Mouse (Mus musculus): Measurements from ENCODE around the gene Tbl3. TPM values are rescaled to one million over a fixed set of nuclear protein-coding genes. Genes with fewer than 3 reads are reported as not detected.

The Tbl3 gene
- polyA plus RNA-seq, 1 experiment from 2014 or later, result 133 TPM

GRCm38 (mm10) chr17:24736330-24737051 is 29.0 kb upstream of the Tbl3 start, which contains the start of gene Msrb1:
Msrb1 (plus strand) TSS chr17:24736642.
- Histone ChIP-seq H3K36me3 (peaks cover 9% of the 10 kb centered on the region; the same call in 1 of the 2 replicates), H3K4me3 (peak within 1 kb of the TSS; percentile 81), H3K27ac (peak within 1 kb of the TSS; percentile 80), H3K9me3 (no peaks in the 10 kb centered on the region), H3K4me1 (replicated peaks) (peaks cover 24% of the 10 kb centered on the region), H3K27me3 (ENCODE audit: insufficient read depth, poor library complexity, severe bottlenecking) (0 out of 2 replicates have a peak, but pooled peaks cover 10% of the 10 kb centered on the region)
- peak; percentile 95 for DNase-seq (ENCODE audit: low spot score)
- WGBS, result 2% methylated on average over 29 of the region's 29 CpGs

DNA sequence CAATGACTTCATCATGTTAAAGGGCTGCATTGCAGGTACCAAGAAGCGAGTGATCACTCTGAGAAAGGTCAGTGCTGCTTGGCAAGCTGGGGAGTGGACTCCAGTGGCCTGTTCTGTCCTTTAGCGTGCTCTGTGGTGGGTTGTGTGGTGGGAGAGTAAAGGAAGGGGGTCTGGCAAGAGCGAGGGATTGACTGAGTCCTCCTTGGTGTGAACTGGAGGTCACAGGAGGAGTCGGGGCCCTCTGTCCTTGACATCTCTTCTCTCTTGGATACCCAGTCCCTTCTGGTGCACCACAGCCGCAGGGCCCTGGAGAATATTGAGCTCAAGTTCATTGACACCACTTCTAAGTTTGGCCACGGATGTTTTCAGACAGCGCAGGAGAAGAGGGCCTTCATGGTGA is 28.0 kb upstream of the Tbl3 start:
- Histone ChIP-seq H3K4me1 (replicated peaks) (peaks cover 24% of the 10 kb centered on the region), H3K27me3 (ENCODE audit: insufficient read depth, poor library complexity, severe bottlenecking) (0 out of 2 replicates have a peak, but pooled peaks cover 10% of the 10 kb centered on the region), H3K27ac (no peak overlapping the region), H3K4me3 (no peak overlapping the region), H3K9me3 (no peaks in the 10 kb centered on the region), H3K36me3 (peaks cover 9% of the 10 kb centered on the region; the same call in 1 of the 2 replicates)
- WGBS, result 87% methylated on average over 7 of the region's 7 CpGs
- DNase-seq (ENCODE audit: low spot score), result no peak

GRCm38 (mm10) chr17:24734513-24734912 is 27.1 kb upstream of the Tbl3 start:
- Histone ChIP-seq H3K27me3 (ENCODE audit: insufficient read depth, poor library complexity, severe bottlenecking) (0 out of 2 replicates have a peak, but pooled peaks cover 10% of the 10 kb centered on the region), H3K4me1 (replicated peaks) (peaks cover 24% of the 10 kb centered on the region), H3K27ac (no peak overlapping the region), H3K36me3 (0 out of 2 replicates have a peak, but pooled peaks cover under 1% of the 10 kb centered on the region), H3K9me3 (no peaks in the 10 kb centered on the region), H3K4me3 (no peak overlapping the region)
- DNase-seq (ENCODE audit: low spot score), result no peak
- WGBS, result 81% methylated on average over 1 of the region's 1 CpGs

GRCm38 (mm10) chr17:24733434-24734050 is 26.1 kb upstream of the Tbl3 start:
- no peak overlapping the region for H3K27ac ChIP-seq
- H3K4me3 ChIP-seq, result no peak overlapping the region
- H3K4me1 ChIP-seq (replicated peaks), result peaks cover 24% of the 10 kb centered on the region
- H3K9me3 ChIP-seq, result no peaks in the 10 kb centered on the region
- WGBS, result 90% methylated on average over 21 of the region's 21 CpGs
- H3K27me3 ChIP-seq (ENCODE audit: insufficient read depth, poor library complexity, severe bottlenecking), result 0 out of 2 replicates have a peak, but pooled peaks cover 10% of the 10 kb centered on the region
- no peaks in the 10 kb centered on the region for H3K36me3 ChIP-seq
- no peak for DNase-seq (ENCODE audit: low spot score)

DNA sequence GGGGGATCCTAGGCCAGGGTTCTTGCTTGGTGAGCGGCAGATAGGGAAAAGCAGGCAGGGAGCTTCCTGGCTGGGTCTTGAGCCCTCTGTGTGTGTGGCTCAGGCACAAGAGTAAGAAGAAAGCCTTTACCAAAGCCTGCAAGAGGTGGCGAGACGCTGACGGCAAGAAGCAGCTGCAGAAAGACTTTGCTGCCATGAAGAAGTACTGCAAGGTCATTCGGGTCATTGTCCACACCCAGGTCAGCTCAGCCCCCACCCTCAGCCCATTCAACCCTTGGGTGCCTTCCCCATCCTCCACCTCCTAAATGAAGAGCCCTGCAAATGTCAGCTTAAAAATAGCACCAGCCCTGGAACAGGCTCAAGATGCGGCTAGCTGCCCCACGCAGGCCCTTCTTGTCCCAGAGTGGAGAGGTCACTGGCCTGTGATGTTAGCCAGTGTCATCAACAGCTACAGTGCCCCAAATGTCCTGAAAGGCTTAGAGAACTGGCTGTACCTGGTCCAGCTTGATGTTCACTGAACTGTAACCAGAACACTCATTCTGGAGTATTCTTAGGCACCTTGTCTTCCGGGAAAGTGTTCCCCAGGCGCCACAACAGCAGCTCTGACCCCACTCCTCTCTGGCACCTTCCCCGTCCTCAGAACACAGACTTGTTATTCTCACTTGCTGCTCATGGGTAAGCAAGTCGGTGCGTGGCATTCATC is 24.9 kb upstream of the Tbl3 start:
- Histone ChIP-seq H3K4me3 (no peak overlapping the region), H3K27ac (no peak overlapping the region), H3K36me3 (no peaks in the 10 kb centered on the region), H3K9me3 (no peaks in the 10 kb centered on the region), H3K27me3 (ENCODE audit: insufficient read depth, poor library complexity, severe bottlenecking) (0 out of 2 replicates have a peak, but pooled peaks cover 14% of the 10 kb centered on the region), H3K4me1 (replicated peaks) (peaks cover 19% of the 10 kb centered on the region)
- DNase-seq (ENCODE audit: low spot score), result no peak
- WGBS, result 81% methylated on average over 12 of the region's 12 CpGs

GRCm38 (mm10) chr17:24730787-24731186 is 23.3 kb upstream of the Tbl3 start:
- no peaks in the 10 kb centered on the region for H3K36me3 ChIP-seq
- no peak overlapping the region for H3K4me3 ChIP-seq
- peaks cover 5% of the 10 kb centered on the region for H3K4me1 ChIP-seq (replicated peaks)
- no peak overlapping the region for H3K27ac ChIP-seq
- DNase-seq (ENCODE audit: low spot score), result no peak
- no peaks in the 10 kb centered on the region for H3K9me3 ChIP-seq
- 81% methylated on average over 14 of the region's 14 CpGs for WGBS
- H3K27me3 ChIP-seq (ENCODE audit: insufficient read depth, poor library complexity, severe bottlenecking), result 0 out of 2 replicates have a peak, but pooled peaks cover 14% of the 10 kb centered on the region

- H3K4me1 ChIP-seq (replicated peaks), result peaks cover 4% of the 10 kb centered on the region; the same call in 1 of the 2 replicates
These were observed 21.6 kb upstream of the Tbl3 start for GRCm38 (mm10) chr17:24729067-24729466.

GRCm38 (mm10) chr17:24728184-24728583 is 20.7 kb upstream of the Tbl3 start:
- Histone ChIP-seq H3K4me1 (replicated peaks) (peaks cover 11% of the 10 kb centered on the region), H3K36me3 (no peaks in the 10 kb centered on the region), H3K4me3 (no peak overlapping the region), H3K27ac (no peak overlapping the region), H3K9me3 (no peaks in the 10 kb centered on the region), H3K27me3 (ENCODE audit: insufficient read depth, poor library complexity, severe bottlenecking) (0 out of 2 replicates have a peak, but pooled peaks cover 5% of the 10 kb centered on the region)
- no peak for DNase-seq (ENCODE audit: low spot score)
- WGBS, result 73% methylated on average over 17 of the region's 17 CpGs

More at GRCm38 (mm10) chr17:24729067-24729466, 21.6 kb upstream of the Tbl3 start:
- Histone ChIP-seq H3K36me3 (no peaks in the 10 kb centered on the region), H3K27ac (no peak overlapping the region), H3K9me3 (no peaks in the 10 kb centered on the region), H3K4me3 (no peak overlapping the region), H3K27me3 (ENCODE audit: insufficient read depth, poor library complexity, severe bottlenecking) (0 out of 2 replicates have a peak, but pooled peaks cover 13% of the 10 kb centered on the region)
- WGBS, result 85% methylated on average over 6 of the region's 6 CpGs
- DNase-seq (ENCODE audit: low spot score), result no peak

- no peak within 1 kb of the TSS for H3K4me3 ChIP-seq
- 0 out of 2 replicates have a peak, but pooled peaks cover 5% of the 10 kb centered on the region for H3K27me3 ChIP-seq (ENCODE audit: insufficient read depth, poor library complexity, severe bottlenecking)
- peaks cover 16% of the 10 kb centered on the region for H3K4me1 ChIP-seq (replicated peaks)
- 79% methylated on average over 2 of the region's 2 CpGs for WGBS
- no peak within 1 kb of the TSS for H3K27ac ChIP-seq
- H3K36me3 ChIP-seq, result peaks cover under 1% of the 10 kb centered on the region
- DNase-seq (ENCODE audit: low spot score), result no peak
- H3K9me3 ChIP-seq, result no peaks in the 10 kb centered on the region
These were observed 20.2 kb upstream of the Tbl3 start, which contains the start of gene Rpl3l for GRCm38 (mm10) chr17:24727618-24728017. Rpl3l (plus strand) TSS chr17:24727820.

DNA sequence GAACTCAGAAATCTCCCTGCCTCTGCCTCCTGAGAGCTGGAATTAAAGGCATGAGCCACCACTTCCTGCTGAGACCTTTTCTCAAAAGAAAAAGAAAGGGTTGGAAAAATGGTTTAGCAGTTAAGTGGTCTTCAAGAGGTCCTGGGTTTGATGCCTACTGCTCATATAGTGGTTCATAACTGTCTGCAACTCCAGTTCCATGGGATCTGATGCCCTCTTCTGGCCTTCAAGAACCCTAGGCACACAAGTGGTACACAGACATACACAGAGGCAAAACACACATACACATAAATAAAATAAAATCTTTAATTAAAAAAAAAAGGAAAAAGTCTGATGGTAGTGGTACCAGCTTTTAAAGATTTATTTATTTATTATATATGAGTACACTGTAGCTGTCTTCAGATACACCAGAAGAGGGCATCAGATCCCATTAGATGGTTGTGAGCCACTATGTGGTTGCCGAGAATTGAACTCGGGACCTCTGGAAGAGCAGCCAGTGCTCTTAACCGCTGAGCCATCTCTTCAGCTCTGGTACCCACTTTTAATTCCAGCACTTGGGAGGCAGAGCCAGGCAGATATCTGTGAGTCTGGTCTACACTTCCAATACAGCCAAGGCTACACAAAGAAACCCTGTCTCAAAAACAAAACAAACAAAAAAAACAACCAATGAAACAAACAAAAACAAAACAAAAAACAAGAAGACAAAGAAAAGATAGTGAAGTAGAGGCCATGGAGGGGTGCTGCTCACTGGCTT is 18.4 kb upstream of the Tbl3 start:
- Histone ChIP-seq H3K4me1 (replicated peaks) (peaks cover 32% of the 10 kb centered on the region), H3K27me3 (ENCODE audit: insufficient read depth, poor library complexity, severe bottlenecking) (0 out of 2 replicates have a peak, but pooled peaks cover 5% of the 10 kb centered on the region), H3K4me3 (no peak overlapping the region), H3K36me3 (peaks cover 18% of the 10 kb centered on the region), H3K27ac (no peak overlapping the region), H3K9me3 (no peaks in the 10 kb centered on the region)
- no peak for DNase-seq (ENCODE audit: low spot score)
- 76% methylated on average over 3 of the region's 3 CpGs for WGBS

- WGBS, result under 1% methylated on average over 30 of the region's 30 CpGs
- peaks cover 21% of the 10 kb centered on the region for H3K36me3 ChIP-seq
- H3K4me3 ChIP-seq, result peak within 1 kb of the TSS; percentile 82
- DNase-seq (ENCODE audit: low spot score), result peak; percentile 97
- no peaks in the 10 kb centered on the region for H3K9me3 ChIP-seq
- 0 out of 2 replicates have a peak, but pooled peaks cover 5% of the 10 kb centered on the region for H3K27me3 ChIP-seq (ENCODE audit: insufficient read depth, poor library complexity, severe bottlenecking)
- peak within 1 kb of the TSS; percentile 88 for H3K27ac ChIP-seq
- peaks cover 32% of the 10 kb centered on the region for H3K4me1 ChIP-seq (replicated peaks)
These were observed 16.7 kb upstream of the Tbl3 start, which contains the start of gene Ndufb10 for GRCm38 (mm10) chr17:24724184-24724583. Ndufb10 (minus strand) TSS chr17:24724478.

DNA sequence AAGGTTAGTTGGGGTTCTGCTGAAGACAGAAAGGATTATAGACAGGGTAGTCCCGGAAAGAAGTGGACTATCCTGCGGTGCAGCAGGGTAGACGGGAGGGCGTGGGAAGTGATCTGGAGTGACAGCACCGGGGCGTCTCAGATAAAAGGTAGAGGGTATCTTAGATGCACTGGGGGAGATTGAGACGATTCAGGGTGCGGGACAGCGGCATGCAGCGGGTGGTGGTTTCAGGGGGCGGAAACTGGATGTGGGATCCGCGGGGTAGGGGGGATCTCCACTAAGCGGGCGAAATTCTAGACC is 16.4 kb upstream of the Tbl3 start:
- Histone ChIP-seq H3K27me3 (ENCODE audit: insufficient read depth, poor library complexity, severe bottlenecking) (0 out of 2 replicates have a peak, but pooled peaks cover 5% of the 10 kb centered on the region), H3K4me1 (replicated peaks) (peaks cover 35% of the 10 kb centered on the region), H3K27ac (peak overlapping the region; percentile 88), H3K4me3 (peak overlapping the region; percentile 82), H3K36me3 (peaks cover 21% of the 10 kb centered on the region), H3K9me3 (no peaks in the 10 kb centered on the region)
- WGBS, result under 1% methylated on average over 15 of the region's 15 CpGs
- no peak for DNase-seq (ENCODE audit: low spot score)
